Mouse (Mus musculus): ENCODE measurements around the gene Ccdc85b.
"Not testable (repeated sequence)": the region's sequence is repeated elsewhere in the genome, so short reads cannot be mapped to it uniquely, and the experiment has no call there.

- TF ChIP-seq MYOG (IDR thresholded peaks at IDR 0.05; ENCODE audit: control insufficient read depth, extremely low read depth, insufficient read length); CTCF (IDR thresholded peaks at IDR 0.05; ENCODE audit: control insufficient read depth, insufficient read depth, insufficient read length): not testable (repeated sequence)
Observed at GRCm38 (mm10) chr19:5406531-5407126, 51.1 kb downstream of the Ccdc85b start.

All from C2C12 (cell line).